Mouse (Mus musculus): Measurements from ENCODE around the gene Ddr2. TPM values are rescaled to one million over a fixed set of nuclear protein-coding genes. Genes with fewer than 3 reads are reported as not detected.

Gene Ddr2
- polyA plus RNA-seq, 2 experiments, result 0.47 to 0.72 TPM

GRCm38 (mm10) chr1:170152552-170152951 lies 42.0 kb upstream of the Ddr2 start:
- DNase-seq (ENCODE audit: low read depth in 3 of 3, low spot score in 3 of 3) (no peak), ATAC-seq (ENCODE audit: insufficient read depth) (no peak)
- H3K9ac ChIP-seq (replicated peaks), result no peak overlapping the region
- H3K4me2 ChIP-seq (ENCODE audit: low read depth), result no peak overlapping the region
- no peaks in the 10 kb centered on the region for H3K9me3 ChIP-seq (ENCODE audit: control insufficient read depth, low read length)
- H3K27ac ChIP-seq, result no peak overlapping the region
- peaks cover 10% of the 10 kb centered on the region; the same call in 1 of the 2 replicates for H3K36me3 ChIP-seq (replicated peaks; ENCODE audit: control insufficient read depth, insufficient read depth, low read depth)
- WGBS (ENCODE audit: insufficient replicate concordance), result 78% methylated on average over 2 of the region's 2 CpGs
- no peak overlapping the region for H3K4me3 ChIP-seq (ENCODE audit: insufficient read depth in 1 of 2, low read depth in 2 of 2, low read length in 2 of 2)
- no peaks in the 10 kb centered on the region for H3K27me3 ChIP-seq (ENCODE audit: control insufficient read depth, insufficient read depth, low read length)
- TF ChIP-seq EP300 (IDR thresholded peaks at IDR 0.05; ENCODE audit: low read depth), result no peak
- no peak for TF ChIP-seq CTCF (IDR thresholded peaks at IDR 0.05; ENCODE audit: low read depth)
- peaks cover 5 to 16% of the 10 kb centered on the region in 2 experiments for H3K4me1 ChIP-seq (replicated peaks; ENCODE audit: control insufficient read depth in 2 of 2, insufficient read depth in 2 of 2, low read length in 1 of 2)

- no peak overlapping the region for H3K4me2 ChIP-seq (ENCODE audit: low read depth)
- whole genome bisulfite sequencing (ENCODE audit: insufficient replicate concordance), result 79% methylated on average over 6 of the region's 6 CpGs
- no peak for TF ChIP-seq EP300 (IDR thresholded peaks at IDR 0.05; ENCODE audit: low read depth)
- TF ChIP-seq CTCF (IDR thresholded peaks at IDR 0.05; ENCODE audit: low read depth), result no peak
- H3K4me1 ChIP-seq (replicated peaks; ENCODE audit: control insufficient read depth in 2 of 2, insufficient read depth in 2 of 2, low read length in 1 of 2), result peaks cover 5 to 19% of the 10 kb centered on the region in 2 experiments
- H3K27ac ChIP-seq, result no peak overlapping the region
- no peak overlapping the region for H3K4me3 ChIP-seq (ENCODE audit: insufficient read depth in 1 of 2, low read depth in 2 of 2, low read length in 2 of 2)
- no peak overlapping the region for H3K9ac ChIP-seq (replicated peaks)
- H3K9me3 ChIP-seq (ENCODE audit: control insufficient read depth, low read length), result no peaks in the 10 kb centered on the region
- peaks cover 10% of the 10 kb centered on the region; the same call in 1 of the 2 replicates for H3K36me3 ChIP-seq (replicated peaks; ENCODE audit: control insufficient read depth, insufficient read depth, low read depth)
- H3K27me3 ChIP-seq (ENCODE audit: control insufficient read depth, insufficient read depth, low read length), result no peaks in the 10 kb centered on the region
- ATAC-seq (ENCODE audit: insufficient read depth) (no peak), DNase-seq (ENCODE audit: low read depth in 3 of 3, low spot score in 3 of 3) (no peak)
Measured at GRCm38 (mm10) chr1:170150870-170151269, 40.3 kb upstream of the Ddr2 start.

- H3K4me3 ChIP-seq (ENCODE audit: insufficient read depth in 1 of 2, low read depth in 2 of 2, low read length in 2 of 2), result no peak overlapping the region
- H3K4me1 ChIP-seq (replicated peaks; ENCODE audit: control insufficient read depth in 2 of 2, insufficient read depth in 2 of 2, low read length in 1 of 2), result peaks cover 5 to 19% of the 10 kb centered on the region in 2 experiments
- H3K27me3 ChIP-seq (ENCODE audit: control insufficient read depth, insufficient read depth, low read length), result no peaks in the 10 kb centered on the region
- H3K4me2 ChIP-seq (ENCODE audit: low read depth), result no peak overlapping the region
- H3K9me3 ChIP-seq (ENCODE audit: control insufficient read depth, low read length), result no peaks in the 10 kb centered on the region
- TF ChIP-seq EP300 (IDR thresholded peaks at IDR 0.05; ENCODE audit: low read depth), result no peak
- TF ChIP-seq CTCF (IDR thresholded peaks at IDR 0.05; ENCODE audit: low read depth), result no peak
- no peak for DNase-seq (ENCODE audit: low read depth in 3 of 3, low spot score in 3 of 3)
- no peak overlapping the region for H3K9ac ChIP-seq (replicated peaks)
- ATAC-seq (ENCODE audit: insufficient read depth), result no peak
- H3K27ac ChIP-seq, result no peak overlapping the region
- peaks cover 5% of the 10 kb centered on the region; the same call in 1 of the 2 replicates for H3K36me3 ChIP-seq (replicated peaks; ENCODE audit: control insufficient read depth, insufficient read depth, low read depth)
- WGBS (ENCODE audit: insufficient replicate concordance), result 53% methylated on average over 4 of the region's 4 CpGs
Measured at GRCm38 (mm10) chr1:170149756-170150155, 39.2 kb upstream of the Ddr2 start.

GRCm38 (mm10) chr1:170148536-170148935 lies 38.0 kb upstream of the Ddr2 start:
- TF ChIP-seq CTCF (IDR thresholded peaks at IDR 0.05; ENCODE audit: low read depth) (no peak), EP300 (IDR thresholded peaks at IDR 0.05; ENCODE audit: low read depth) (peak; percentile 66)
- peak; percentile 83 for ATAC-seq (ENCODE audit: insufficient read depth)
- H3K27ac ChIP-seq, result peak overlapping the region; percentile 5
- 11% methylated on average over 6 of the region's 6 CpGs for WGBS (ENCODE audit: insufficient replicate concordance)
- H3K27me3 ChIP-seq (ENCODE audit: control insufficient read depth, insufficient read depth, low read length), result no peaks in the 10 kb centered on the region
- peak; percentile 18 to 46 (median 37) for DNase-seq (ENCODE audit: low read depth in 3 of 3, low spot score in 3 of 3)
- H3K9me3 ChIP-seq (ENCODE audit: control insufficient read depth, low read length), result no peaks in the 10 kb centered on the region
- H3K4me3 ChIP-seq (ENCODE audit: insufficient read depth in 1 of 2, low read depth in 2 of 2, low read length in 2 of 2), result no peak overlapping the region
- H3K9ac ChIP-seq (replicated peaks), result no peak overlapping the region
- peak overlapping the region; percentile 11 for H3K4me2 ChIP-seq (ENCODE audit: low read depth)
- H3K36me3 ChIP-seq (replicated peaks; ENCODE audit: control insufficient read depth, insufficient read depth, low read depth), result peaks cover 7% of the 10 kb centered on the region; the same call in 1 of the 2 replicates
- H3K4me1 ChIP-seq (replicated peaks; ENCODE audit: control insufficient read depth in 2 of 2, insufficient read depth in 2 of 2, low read length in 1 of 2), result peaks cover 5 to 19% of the 10 kb centered on the region in 2 experiments

- TF ChIP-seq CTCF (IDR thresholded peaks at IDR 0.05; ENCODE audit: low read depth) (no peak), EP300 (IDR thresholded peaks at IDR 0.05; ENCODE audit: low read depth) (no peak)
- Histone ChIP-seq H3K27ac (peak overlapping the region; percentile 3), H3K4me1 (replicated peaks; ENCODE audit: control insufficient read depth in 2 of 2, insufficient read depth in 2 of 2, low read length in 1 of 2) (peaks cover 5 to 19% of the 10 kb centered on the region in 2 experiments), H3K27me3 (ENCODE audit: control insufficient read depth, insufficient read depth, low read length) (no peaks in the 10 kb centered on the region), H3K9ac (replicated peaks) (no peak overlapping the region), H3K4me3 (ENCODE audit: insufficient read depth in 1 of 2, low read depth in 2 of 2, low read length in 2 of 2) (no peak overlapping the region), H3K4me2 (ENCODE audit: low read depth) (peak overlapping the region; percentile 3), H3K36me3 (replicated peaks; ENCODE audit: control insufficient read depth, insufficient read depth, low read depth) (peaks cover 8% of the 10 kb centered on the region), H3K9me3 (ENCODE audit: control insufficient read depth, low read length) (no peaks in the 10 kb centered on the region)
- DNase-seq (ENCODE audit: low read depth in 3 of 3, low spot score in 3 of 3), result peak in 2 of 3 experiments; percentile 4 to 11
- peak; percentile 67 for ATAC-seq (ENCODE audit: insufficient read depth)
- 38% methylated on average over 9 of the region's 9 CpGs for WGBS (ENCODE audit: insufficient replicate concordance)
Measured at GRCm38 (mm10) chr1:170147651-170148448, 37.3 kb upstream of the Ddr2 start.
